8 mouse cellular contexts compared by ENCODE assay signal in the genomic region with DNA sequence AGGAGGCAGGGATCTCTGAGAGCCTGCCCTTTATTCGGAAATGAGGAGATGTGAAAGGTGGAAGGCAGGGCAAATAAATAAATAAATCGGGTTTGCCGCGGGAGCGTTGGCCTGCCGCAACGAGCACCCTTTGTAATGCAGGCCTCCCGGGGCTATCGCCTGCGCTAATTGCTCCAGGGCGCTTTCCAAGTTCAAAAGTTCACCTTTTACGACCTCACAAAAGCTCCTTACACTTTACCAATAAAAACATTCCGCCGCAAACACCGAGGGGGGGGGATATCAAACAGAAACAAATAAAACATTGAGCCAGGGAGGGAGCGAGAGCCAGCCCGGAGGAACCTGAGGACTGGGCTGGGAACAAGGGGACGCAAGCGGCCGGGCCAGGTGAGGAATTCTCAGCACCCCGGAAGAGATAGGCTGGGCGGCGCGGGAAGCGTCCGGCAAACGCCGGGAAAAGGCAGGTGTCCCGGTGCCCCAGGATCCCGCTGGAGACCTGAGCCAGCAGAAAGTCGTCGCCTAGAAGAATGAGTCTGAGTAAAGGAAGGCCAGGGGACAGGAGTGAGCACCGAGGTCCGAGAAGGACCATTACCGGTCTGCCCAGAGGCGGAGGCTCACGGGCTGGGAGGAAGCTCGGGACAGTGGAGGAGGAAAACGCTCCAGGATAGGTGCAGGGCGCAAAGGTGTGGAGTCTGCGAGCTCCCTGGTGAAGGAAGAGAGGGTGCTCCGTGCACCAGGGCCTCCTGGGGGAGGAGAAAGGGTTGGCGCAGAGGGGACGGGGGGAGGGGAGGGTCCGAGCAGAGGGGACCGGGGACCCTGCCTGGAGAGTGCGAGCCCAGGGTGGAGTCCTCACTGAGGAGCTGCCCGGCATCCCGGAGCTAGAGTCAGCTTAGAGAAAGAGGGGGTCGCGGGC. TPM values are rescaled to one million over a fixed set of nuclear protein-coding genes. Genes with fewer than 3 reads are reported as not detected.
A peak's percentile ranks its signal among the peaks of the same experiment; 100 is the strongest.
DNase-seq lines count a peak whose midpoint lies in the region; ATAC-seq and TF ChIP-seq lines count a peak whose summit lies in the region.

No protein-coding gene starts in this region.

- peak; percentile 44 for DNase-seq in retina, embryonic 14.5 days (ENCODE audit: low spot score)
- no peak for DNase-seq in retina, postnatal 1 day
- peak; percentile 33 for DNase-seq in adrenal gland, postnatal 25 days
- peak; percentile 64 for DNase-seq in kidney, adult 2 months
- DNase-seq in ovary, postnatal 14 days (ENCODE audit: low spot score) = no peak

- peak; percentile 74 for ATAC-seq in forebrain, embryonic 15.5 days (replicated peaks)
- peak; percentile 57 for ATAC-seq in lung, embryonic 16.5 days (ENCODE audit: low read depth)
- peak; percentile 34 for ATAC-seq in stomach, embryonic 16.5 days (ENCODE audit: insufficient read depth, low FRiP score)

- no peak for TF ChIP-seq POLR2A in kidney, adult 2 months (IDR thresholded peaks at IDR 0.05; ENCODE audit: low read depth, low read length)

- no peak for TF ChIP-seq CTCF in kidney, adult 2 months (conservative IDR thresholded peaks at IDR 0.05; ENCODE audit: insufficient read depth, insufficient read length, low read depth, low read length)

- peaks cover 20% of the 10 kb centered on the region for H3K4me1 ChIP-seq in forebrain, embryonic 15.5 days
- no peaks in the 10 kb centered on the region for H3K4me1 ChIP-seq in kidney, adult 2 months (ENCODE audit: control insufficient read depth, insufficient read depth, low read length)
- H3K4me1 ChIP-seq in lung, embryonic 16.5 days (replicated peaks; ENCODE audit: control insufficient read depth, insufficient read depth, low read length) = peaks cover 6% of the 10 kb centered on the region
- 0 out of 2 replicates have a peak, but pooled peaks cover 2% of the 10 kb centered on the region for H3K4me1 ChIP-seq in stomach, embryonic 16.5 days (ENCODE audit: control insufficient read depth, insufficient read depth, low read length)

- peak overlapping the region; percentile 95 for H3K4me3 ChIP-seq in forebrain, embryonic 15.5 days
- peak overlapping the region; percentile 88 for H3K4me3 ChIP-seq in kidney, adult 2 months (ENCODE audit: insufficient read depth, low read depth, low read length)
- peak overlapping the region; percentile 89 for H3K4me3 ChIP-seq in lung, embryonic 16.5 days (ENCODE audit: low read length)
- H3K4me3 ChIP-seq in stomach, embryonic 16.5 days (replicated peaks; ENCODE audit: low read length) = peak overlapping the region; percentile 86

- H3K27ac ChIP-seq in forebrain, embryonic 15.5 days (replicated peaks) = no peak overlapping the region
- H3K27ac ChIP-seq in kidney, adult 2 months (ENCODE audit: insufficient read depth, low read depth, low read length) = peak overlapping the region; percentile 30
- peak overlapping the region; percentile 36 for H3K27ac ChIP-seq in lung, embryonic 16.5 days (ENCODE audit: low read length)
- peak overlapping the region; percentile 75 for H3K27ac ChIP-seq in stomach, embryonic 16.5 days (ENCODE audit: low read length)

- H3K4me2 ChIP-seq in forebrain, embryonic 15.5 days (replicated peaks) = peak overlapping the region; percentile 87
- peak overlapping the region; percentile 96 for H3K4me2 ChIP-seq in lung, embryonic 16.5 days (ENCODE audit: low read depth, low read length)
- H3K4me2 ChIP-seq in stomach, embryonic 16.5 days (ENCODE audit: low read depth, low read length) = peak overlapping the region; percentile 91

- no peaks in the 10 kb centered on the region for H3K9me3 ChIP-seq in forebrain, embryonic 15.5 days
- no peaks in the 10 kb centered on the region for H3K9me3 ChIP-seq in lung, embryonic 16.5 days (ENCODE audit: control insufficient read depth, low read length)
- no peaks in the 10 kb centered on the region for H3K9me3 ChIP-seq in stomach, embryonic 16.5 days (replicated peaks; ENCODE audit: control insufficient read depth, low read length)

- peaks cover 15% of the 10 kb centered on the region; the same call in 1 of the 2 replicates for H3K27me3 ChIP-seq in forebrain, embryonic 15.5 days
- no peaks in the 10 kb centered on the region for H3K27me3 ChIP-seq in kidney, adult 2 months (replicated peaks; ENCODE audit: control insufficient read depth, insufficient read depth, low read length)
- H3K27me3 ChIP-seq in lung, embryonic 16.5 days (ENCODE audit: control insufficient read depth, insufficient read depth, low read depth, low read length) = peaks cover 12% of the 10 kb centered on the region
- H3K27me3 ChIP-seq in stomach, embryonic 16.5 days (ENCODE audit: control insufficient read depth, insufficient read depth, low read length) = no peaks in the 10 kb centered on the region

- under 1% methylated on average over 51 of the region's 51 CpGs for WGBS in forebrain, embryonic 15.5 days
- WGBS in kidney, adult 2 months = 1% methylated on average over 51 of the region's 51 CpGs
- WGBS in lung, embryonic 16.5 days = under 1% methylated on average over 49 of the region's 51 CpGs
- under 1% methylated on average over 51 of the region's 51 CpGs for WGBS in stomach, embryonic 16.5 days

- no peaks in the 10 kb centered on the region for H3K36me3 ChIP-seq in forebrain, embryonic 15.5 days
- no peaks in the 10 kb centered on the region for H3K36me3 ChIP-seq in kidney, adult 2 months (ENCODE audit: control insufficient read depth, insufficient read depth, low read length)
- H3K36me3 ChIP-seq in lung, embryonic 16.5 days (ENCODE audit: control insufficient read depth, insufficient read depth, low read length) = no peaks in the 10 kb centered on the region
- no peaks in the 10 kb centered on the region for H3K36me3 ChIP-seq in stomach, embryonic 16.5 days (ENCODE audit: control insufficient read depth, insufficient read depth, low read length)

- peak overlapping the region; percentile 58 for H3K9ac ChIP-seq in forebrain, embryonic 15.5 days (replicated peaks)
- H3K9ac ChIP-seq in lung, embryonic 16.5 days (ENCODE audit: low read length) = peak overlapping the region; percentile 75
- H3K9ac ChIP-seq in stomach, embryonic 16.5 days (ENCODE audit: low read length) = peak overlapping the region; percentile 78

RNA-seq across cellular contexts. Expression of gene Nr6a1, which starts 2.1 kb away (rescaled TPM):
- 9.5 and 10.2 TPM in 2 replicates for total RNA-seq in adrenal gland, postnatal 25 days (2021)
- polyA plus RNA-seq in forebrain, embryonic 15.5 days (2015; fragmentation: Nextera tagmentation; extraction: Ambion mirVana) = 1.1 and 1.7 TPM in 2 replicates
- 2.6 and 5.1 TPM in 2 replicates for polyA plus RNA-seq in kidney, adult 2 months (2012; rRNA removed)
- polyA plus RNA-seq in lung, embryonic 16.5 days (2015; fragmentation: Nextera tagmentation; extraction: Ambion mirVana) = 0.60 and 0.79 TPM in 2 replicates
- 1.5 and 1.8 TPM in 2 replicates for polyA plus RNA-seq in stomach, embryonic 16.5 days (2015; fragmentation: Nextera tagmentation; extraction: Ambion mirVana)

RNA-seq across cellular contexts. Expression of gene Olfml2a, which starts 6.4 kb away (rescaled TPM):
- 9.3 and 10.6 TPM in 2 replicates for total RNA-seq in adrenal gland, postnatal 25 days (2021)
- polyA plus RNA-seq in forebrain, embryonic 15.5 days (2015; fragmentation: Nextera tagmentation; extraction: Ambion mirVana) = 1.7 and 1.8 TPM in 2 replicates
- polyA plus RNA-seq in kidney, adult 2 months (2012; rRNA removed) = 0.98 and 1.2 TPM in 2 replicates
- polyA plus RNA-seq in lung, embryonic 16.5 days (2015; fragmentation: Nextera tagmentation; extraction: Ambion mirVana) = 7.5 and 7.7 TPM in 2 replicates
- 4.5 and 5.0 TPM in 2 replicates for polyA plus RNA-seq in stomach, embryonic 16.5 days (2015; fragmentation: Nextera tagmentation; extraction: Ambion mirVana)

Comparison
In these comparisons a context has a peak if more than half of its experiments do, and no peak if none do; other contexts are left out.
1. DNase-seq: peak in retina, embryonic 14.5 days (single experiment), adrenal gland, postnatal 25 days (single experiment) and kidney, adult 2 months (single experiment); none in retina, postnatal 1 day (single experiment) and ovary, postnatal 14 days (single experiment).
2. Peak in every context shown above with its lines, with median percentiles within 50 percentile points of each other: ATAC-seq, H3K4me2 ChIP-seq, H3K4me3 ChIP-seq and H3K9ac ChIP-seq.